Mouse (Mus musculus): Measurements from ENCODE around the gene Hspa8. TPM values are rescaled to one million over a fixed set of nuclear protein-coding genes. Genes with fewer than 3 reads are reported as not detected.
"Not testable (repeated sequence)": the region's sequence is repeated elsewhere in the genome, so short reads cannot be mapped to it uniquely, and the experiment has no call there.

Gene Hspa8
- polyA plus RNA-seq, 1 experiment from 2014 or later, result 2,252 TPM

GRCm38 (mm10) chr9:40804576-40804975 lies 3.8 kb downstream of the Hspa8 start:
- Histone ChIP-seq H3K4me1 (ENCODE audit: control insufficient read depth, insufficient read depth, low read length) (peaks cover 31% of the 10 kb centered on the region), H3K36me3 (ENCODE audit: control insufficient read depth, insufficient read depth, low read length) (peaks cover 24% of the 10 kb centered on the region), H3K4me3 (replicated peaks; ENCODE audit: low read length) (0 out of 2 replicates have a peak overlapping the region, but pooled peaks have one; percentile 39), H3K4me2 (ENCODE audit: low read depth, low read length) (peak overlapping the region; percentile 54; the same call in 1 of the 2 replicates)
- not testable (repeated sequence) for H3K27ac ChIP-seq (ENCODE audit: low read length); H3K27me3 ChIP-seq (ENCODE audit: control insufficient read depth, insufficient read depth, low read length); H3K9ac ChIP-seq (ENCODE audit: low read length); ATAC-seq (ENCODE audit: insufficient read depth, low FRiP score); H3K9me3 ChIP-seq (replicated peaks; ENCODE audit: control insufficient read depth, low read length)
- 43% methylated on average over 3 of the region's 3 CpGs for WGBS

- Histone ChIP-seq H3K4me2 (ENCODE audit: low read depth, low read length) (peak overlapping the region; percentile 7), H3K4me3 (replicated peaks; ENCODE audit: low read length) (peak overlapping the region; percentile 4; the same call in 1 of the 2 replicates), H3K4me1 (ENCODE audit: control insufficient read depth, insufficient read depth, low read length) (peaks cover 31% of the 10 kb centered on the region), H3K9ac (ENCODE audit: low read length) (0 out of 2 replicates have a peak overlapping the region, but pooled peaks have one; percentile 2), H3K36me3 (ENCODE audit: control insufficient read depth, insufficient read depth, low read length) (peaks cover 24% of the 10 kb centered on the region), H3K9me3 (replicated peaks; ENCODE audit: control insufficient read depth, low read length) (no peaks in the 10 kb centered on the region), H3K27me3 (ENCODE audit: control insufficient read depth, insufficient read depth, low read length) (no peaks in the 10 kb centered on the region), H3K27ac (ENCODE audit: low read length) (peak overlapping the region; percentile 21; the same call in 1 of the 2 replicates)
- 19% methylated on average over 2 of the region's 2 CpGs for WGBS
- no peak for ATAC-seq (ENCODE audit: insufficient read depth, low FRiP score)
Measured at GRCm38 (mm10) chr9:40805263-40805662, 4.5 kb downstream of the Hspa8 start.

- Histone ChIP-seq H3K9me3 (replicated peaks; ENCODE audit: control insufficient read depth, low read length) (no peaks in the 10 kb centered on the region), H3K27me3 (ENCODE audit: control insufficient read depth, insufficient read depth, low read length) (no peaks in the 10 kb centered on the region), H3K9ac (ENCODE audit: low read length) (no peak overlapping the region), H3K4me1 (ENCODE audit: control insufficient read depth, insufficient read depth, low read length) (peaks cover 31% of the 10 kb centered on the region), H3K4me2 (ENCODE audit: low read depth, low read length) (no peak overlapping the region), H3K4me3 (replicated peaks; ENCODE audit: low read length) (no peak overlapping the region), H3K36me3 (ENCODE audit: control insufficient read depth, insufficient read depth, low read length) (peaks cover 24% of the 10 kb centered on the region), H3K27ac (ENCODE audit: low read length) (peak overlapping the region; percentile 69)
- ATAC-seq (ENCODE audit: insufficient read depth, low FRiP score), result peak; percentile 35; the same call in 1 of the 2 replicates
- 12% methylated on average over 5 of the region's 5 CpGs for WGBS
Measured at GRCm38 (mm10) chr9:40806440-40807288, 5.9 kb downstream of the Hspa8 start.

GRCm38 (mm10) chr9:40807289-40807920 lies 6.6 kb downstream of the Hspa8 start:
- H3K4me2 ChIP-seq (ENCODE audit: low read depth, low read length), result no peak overlapping the region
- peaks cover 31% of the 10 kb centered on the region for H3K4me1 ChIP-seq (ENCODE audit: control insufficient read depth, insufficient read depth, low read length)
- peak; percentile 20; the same call in 1 of the 2 replicates for ATAC-seq (ENCODE audit: insufficient read depth, low FRiP score)
- H3K4me3 ChIP-seq (replicated peaks; ENCODE audit: low read length), result no peak overlapping the region
- no peaks in the 10 kb centered on the region for H3K27me3 ChIP-seq (ENCODE audit: control insufficient read depth, insufficient read depth, low read length)
- H3K27ac ChIP-seq (ENCODE audit: low read length), result peak overlapping the region; percentile 65
- 14% methylated on average over 11 of the region's 11 CpGs for WGBS
- H3K9ac ChIP-seq (ENCODE audit: low read length), result no peak overlapping the region
- peaks cover 21% of the 10 kb centered on the region for H3K36me3 ChIP-seq (ENCODE audit: control insufficient read depth, insufficient read depth, low read length)
- no peaks in the 10 kb centered on the region for H3K9me3 ChIP-seq (replicated peaks; ENCODE audit: control insufficient read depth, low read length)

GRCm38 (mm10) chr9:40808061-40808906 lies 7.5 kb downstream of the Hspa8 start:
- H3K36me3 ChIP-seq (ENCODE audit: control insufficient read depth, insufficient read depth, low read length), result peaks cover 21% of the 10 kb centered on the region
- no peaks in the 10 kb centered on the region for H3K27me3 ChIP-seq (ENCODE audit: control insufficient read depth, insufficient read depth, low read length)
- ATAC-seq (ENCODE audit: insufficient read depth, low FRiP score), result peak; percentile 30; the same call in 1 of the 2 replicates
- no peaks in the 10 kb centered on the region for H3K9me3 ChIP-seq (replicated peaks; ENCODE audit: control insufficient read depth, low read length)
- H3K4me3 ChIP-seq (replicated peaks; ENCODE audit: low read length), result no peak overlapping the region
- 25% methylated on average over 16 of the region's 16 CpGs for WGBS
- peaks cover 30% of the 10 kb centered on the region for H3K4me1 ChIP-seq (ENCODE audit: control insufficient read depth, insufficient read depth, low read length)
- H3K9ac ChIP-seq (ENCODE audit: low read length), result no peak overlapping the region; the same call in 1 of the 2 replicates
- no peak overlapping the region for H3K4me2 ChIP-seq (ENCODE audit: low read depth, low read length)
- peak overlapping the region; percentile 65; the same call in 1 of the 2 replicates for H3K27ac ChIP-seq (ENCODE audit: low read length)

- peaks cover 18% of the 10 kb centered on the region for H3K36me3 ChIP-seq (ENCODE audit: control insufficient read depth, insufficient read depth, low read length)
- H3K27me3 ChIP-seq (ENCODE audit: control insufficient read depth, insufficient read depth, low read length), result no peaks in the 10 kb centered on the region
- H3K27ac ChIP-seq (ENCODE audit: low read length), result no peak overlapping the region
- H3K9ac ChIP-seq (ENCODE audit: low read length), result no peak overlapping the region
- no peak for ATAC-seq (ENCODE audit: insufficient read depth, low FRiP score)
- no peak overlapping the region for H3K4me3 ChIP-seq (replicated peaks; ENCODE audit: low read length)
- no peak overlapping the region for H3K4me2 ChIP-seq (ENCODE audit: low read depth, low read length)
- peaks cover 26% of the 10 kb centered on the region; the same call in 1 of the 2 replicates for H3K4me1 ChIP-seq (ENCODE audit: control insufficient read depth, insufficient read depth, low read length)
- no peaks in the 10 kb centered on the region for H3K9me3 ChIP-seq (replicated peaks; ENCODE audit: control insufficient read depth, low read length)
- 63% methylated on average over 8 of the region's 8 CpGs for WGBS
Measured at GRCm38 (mm10) chr9:40808907-40809280, 8.1 kb downstream of the Hspa8 start.

- 51% methylated on average over 2 of the region's 2 CpGs for WGBS
- no peak for ATAC-seq (ENCODE audit: insufficient read depth, low FRiP score)
Measured at GRCm38 (mm10) chr9:40811860-40812259, 11.1 kb downstream of the Hspa8 start.

GRCm38 (mm10) chr9:40814060-40814459 lies 13.3 kb downstream of the Hspa8 start:
- Histone ChIP-seq H3K27me3 (ENCODE audit: control insufficient read depth, insufficient read depth, low read length) (no peaks in the 10 kb centered on the region), H3K4me2 (ENCODE audit: low read depth, low read length) (no peak overlapping the region), H3K4me3 (replicated peaks; ENCODE audit: low read length) (no peak overlapping the region), H3K36me3 (ENCODE audit: control insufficient read depth, insufficient read depth, low read length) (no peaks in the 10 kb centered on the region), H3K9me3 (replicated peaks; ENCODE audit: control insufficient read depth, low read length) (no peaks in the 10 kb centered on the region), H3K4me1 (ENCODE audit: control insufficient read depth, insufficient read depth, low read length) (no peaks in the 10 kb centered on the region), H3K27ac (ENCODE audit: low read length) (no peak overlapping the region), H3K9ac (ENCODE audit: low read length) (no peak overlapping the region)
- ATAC-seq (ENCODE audit: insufficient read depth, low FRiP score), result no peak
- WGBS, result 78% methylated on average over 7 of the region's 7 CpGs

More at GRCm38 (mm10) chr9:40811860-40812259, 11.1 kb downstream of the Hspa8 start:
- H3K27me3 ChIP-seq (ENCODE audit: control insufficient read depth, insufficient read depth, low read length), result no peaks in the 10 kb centered on the region
- peaks cover 10% of the 10 kb centered on the region; the same call in 1 of the 2 replicates for H3K4me1 ChIP-seq (ENCODE audit: control insufficient read depth, insufficient read depth, low read length)
- no peak overlapping the region for H3K4me2 ChIP-seq (ENCODE audit: low read depth, low read length)
- no peak overlapping the region for H3K27ac ChIP-seq (ENCODE audit: low read length)
- H3K9me3 ChIP-seq (replicated peaks; ENCODE audit: control insufficient read depth, low read length), result no peaks in the 10 kb centered on the region
- H3K36me3 ChIP-seq (ENCODE audit: control insufficient read depth, insufficient read depth, low read length), result 0 out of 2 replicates have a peak, but pooled peaks cover under 1% of the 10 kb centered on the region
- no peak overlapping the region for H3K9ac ChIP-seq (ENCODE audit: low read length)
- H3K4me3 ChIP-seq (replicated peaks; ENCODE audit: low read length), result no peak overlapping the region
